Mouse (Mus musculus) bone marrow, adult 2 months (tissue): ENCODE results near the gene Cd209b.

Experiments used
- CTCF ChIP-seq: fragments of 200-500 bp; IDR thresholded peaks from 2 replicates; pipeline ENCODE4 v1.5.1; 2011; ENCODE audit warnings: low read length, control low read depth; ENCODE audit not compliant: control insufficient read depth, insufficient read depth
- POLR2A ChIP-seq: fragments of 200-500 bp; IDR thresholded peaks from 2 replicates; pipeline ENCODE4 v1.6.1; 2011; ENCODE audit warnings: low read depth, mild to moderate bottlenecking, control low read depth, low read length, borderline replicate concordance; ENCODE audit not compliant: control insufficient read depth

DNA sequence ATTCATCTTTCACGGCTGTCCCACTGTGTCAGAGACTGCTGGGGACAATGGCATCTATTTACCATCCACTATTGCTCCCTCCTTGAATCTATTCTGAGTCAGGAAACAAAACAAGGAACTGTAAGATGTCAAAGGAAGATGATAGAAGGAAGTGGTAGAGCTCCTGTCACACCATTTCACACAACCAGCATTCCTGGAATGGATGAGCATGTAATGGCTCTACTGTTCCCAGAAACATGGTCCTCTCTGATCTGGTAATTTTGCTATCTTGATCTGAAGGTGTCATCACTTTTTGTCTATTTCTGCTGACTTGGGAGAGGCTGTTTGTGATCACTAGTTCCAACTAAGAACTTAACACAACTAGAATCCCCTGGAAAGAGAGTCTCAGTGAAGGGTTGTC, 28.0 kb upstream of the Cd209b start, which contains the start of gene Cd209c:
- TF ChIP-seq POLR2A (no peak), CTCF (no peak)
